Mouse (Mus musculus): ENCODE measurements at regions not wholly inside any gene's neighbourhood (a gene's known extent, or its start where the extent isn't known, plus 50 kb on each side); places are given as distances from the start of the nearest gene placed in this dataset.

GRCm38 (mm10) chr11:39550066-39550465 lies 1144.9 kb downstream of the Mat2b start:
- no peak for TF ChIP-seq POLR2A (IDR thresholded peaks at IDR 0.05; ENCODE audit: low read depth, low read length)
- TF ChIP-seq CTCF (IDR thresholded peaks at IDR 0.05; ENCODE audit: extremely low read depth, insufficient read length, insufficient replicate concordance, low read depth, low read length) = no peak

All from small intestine, adult 2 months (tissue).